Mouse (Mus musculus): ENCODE measurements at regions not wholly inside any gene's neighbourhood (a gene's known extent, or its start where the extent isn't known, plus 50 kb on each side); places are given as distances from the start of the nearest gene placed in this dataset.
"Not testable (repeated sequence)": the region's sequence is repeated elsewhere in the genome, so short reads cannot be mapped to it uniquely, and the experiment has no call there.

- not testable (repeated sequence) for TF ChIP-seq CHD2 (IDR thresholded peaks at IDR 0.05; ENCODE audit: low read depth, low read length); ZNF384 (IDR thresholded peaks at IDR 0.05; ENCODE audit: low read depth, low read length); MAFK (IDR thresholded peaks at IDR 0.05; ENCODE audit: insufficient read depth, low read depth, low read length); HCFC1 (IDR thresholded peaks at IDR 0.05; ENCODE audit: borderline replicate concordance, insufficient read depth, low read length)
Observed at GRCm38 (mm10) chr14:52972207-52973003, 476.9 kb upstream of the Olfr1507 start.

Measured in ES-E14 (cell line).